Mouse (Mus musculus) CH12.LX (cell line): ENCODE measurements at regions not wholly inside any gene's neighbourhood (a gene's known extent, or its start where the extent isn't known, plus 50 kb on each side); places are given as distances from the start of the nearest gene placed in this dataset.

Experiments used
- CHD2 ChIP-seq: IDR thresholded peaks from 2 replicates; pipeline ENCODE4 v1.6.1; 2011; ENCODE audit warnings: low read length, improper control_type of control experiment
- CTCF ChIP-seq, 2 experiments: IDR thresholded peaks in 1 of 2; conservative IDR thresholded peaks in 1 of 2; 2 replicates each; pipeline ENCODE4 v1.5.1; 2011 to 2012; ENCODE audit warnings: low read depth in 2 of 2, low read length in 2 of 2, improper control_type of control experiment in 1 of 2, inconsistent platforms in 1 of 2, mild to moderate bottlenecking in 1 of 2, moderate library complexity in 1 of 2
- E2F4 ChIP-seq: IDR thresholded peaks from 2 replicates; pipeline ENCODE4 v1.6.1; 2011; ENCODE audit warnings: low read depth, low read length, improper control_type of control experiment; ENCODE audit not compliant: insufficient replicate concordance
- EP300 ChIP-seq: IDR thresholded peaks from 2 replicates; pipeline ENCODE4 v1.6.1; 2011; ENCODE audit warnings: low read length, improper control_type of control experiment
- ETS1 ChIP-seq: conservative IDR thresholded peaks from 2 replicates; pipeline ENCODE4 v1.6.1; 2012; ENCODE audit warnings: low read depth, mild to moderate bottlenecking, inconsistent platforms, low read length, improper control_type of control experiment, moderate library complexity
- HCFC1 ChIP-seq: IDR thresholded peaks from 2 replicates; pipeline ENCODE4 v1.6.1; 2012; ENCODE audit warnings: low read depth, mild to moderate bottlenecking, inconsistent platforms, low read length, improper control_type of control experiment
- MAFK ChIP-seq: IDR thresholded peaks from 2 replicates; pipeline ENCODE4 v1.6.1; 2011; ENCODE audit warnings: low read length, improper control_type of control experiment; ENCODE audit not compliant: insufficient replicate concordance
- NRF1 ChIP-seq: IDR thresholded peaks from 2 replicates; pipeline ENCODE4 v1.6.1; 2014; ENCODE audit warnings: low read depth, mild to moderate bottlenecking, inconsistent platforms, low read length, improper control_type of control experiment, moderate library complexity
- POLR2A ChIP-seq: IDR thresholded peaks from 2 replicates; pipeline ENCODE4 v1.6.1; 2011; ENCODE audit warnings: low read depth, mild to moderate bottlenecking, improper control_type of control experiment, low read length
- SMC3 ChIP-seq: IDR thresholded peaks from 2 replicates; pipeline ENCODE4 v1.6.1; 2011; ENCODE audit warnings: low read depth, low read length, improper control_type of control experiment
- TCF12 ChIP-seq: IDR thresholded peaks from 2 replicates; pipeline ENCODE4 v1.6.1; 2014; ENCODE audit warnings: low read depth, mild to moderate bottlenecking, inconsistent platforms, low read length, improper control_type of control experiment

GRCm38 (mm10) chr2:138859121-138859520 lies 602.8 kb downstream of the Btbd3 start:
- no peak for TF ChIP-seq EP300
- no peak for TF ChIP-seq E2F4
- TF ChIP-seq TCF12 = no peak
- no peak for TF ChIP-seq CTCF (conservative IDR thresholded peaks at IDR 0.05 in 1 of 2, IDR thresholded peaks at IDR 0.05 in 1 of 2; ENCODE audit: low read depth in 2 of 2, low read length in 2 of 2)
- no peak for TF ChIP-seq POLR2A
- no peak for TF ChIP-seq MAFK
- TF ChIP-seq HCFC1 = no peak
- TF ChIP-seq NRF1 = no peak
- TF ChIP-seq CHD2 = no peak
- no peak for TF ChIP-seq ETS1
- TF ChIP-seq SMC3 = no peak
